Mouse (Mus musculus): ENCODE data around the gene Lin7c.

GRCm38 (mm10) chr2:109927446-109927845 lies 36.8 kb downstream of the Lin7c start:
- TF ChIP-seq CTCF (IDR thresholded peaks at IDR 0.05; ENCODE audit: low read depth) (no peak), EP300 (IDR thresholded peaks at IDR 0.05; ENCODE audit: low read depth) (no peak)

Data from heart, postnatal 0 days (tissue).